Mouse (Mus musculus) liver, embryonic 15.5 days (tissue): Measurements from ENCODE around the gene Krtap4-16. TPM values are rescaled to one million over a fixed set of nuclear protein-coding genes. Genes with fewer than 3 reads are reported as not detected.
"Not testable (repeated sequence)": the region's sequence is repeated elsewhere in the genome, so short reads cannot be mapped to it uniquely, and the experiment has no call there.

Experiments used
- ATAC-seq: fragments of 200-750 bp; cut with Nextera tagmentation; 2 replicates; pipeline ENCODE4 v1.8.0; 2017; ENCODE audit warnings: moderate number of reproducible peaks, mild to moderate bottlenecking, moderate library complexity; ENCODE audit not compliant: insufficient read depth
- H3K27ac ChIP-seq: fragments of 300-500 bp; sonication (generic); replicated peaks from 2 replicates; pipeline ENCODE4 v1.5.1; 2015; ENCODE audit warnings: mild to moderate bottlenecking, inconsistent platforms
- H3K27me3 ChIP-seq: fragments of 300-500 bp; sonication (generic); 2 replicates; pipeline ENCODE4 v1.6.1; 2015; ENCODE audit warnings: mild to moderate bottlenecking, inconsistent platforms
- H3K36me3 ChIP-seq: fragments of 300-500 bp; sonication (generic); replicated peaks from 2 replicates; pipeline ENCODE4 v1.6.1; 2015; ENCODE audit warnings: moderate library complexity, mild to moderate bottlenecking, inconsistent platforms
- H3K4me1 ChIP-seq: fragments of 300-500 bp; sonication (generic); replicated peaks from 2 replicates; pipeline ENCODE4 v1.6.1; 2015; ENCODE audit warnings: inconsistent platforms
- H3K4me2 ChIP-seq: fragments of 300-500 bp; sonication (generic); 2 replicates; pipeline ENCODE4 v1.6.1; 2015; ENCODE audit warnings: moderate library complexity, mild to moderate bottlenecking, inconsistent platforms
- H3K4me3 ChIP-seq: fragments of 300-500 bp; sonication (generic); replicated peaks from 2 replicates; pipeline ENCODE4 v1.5.1; 2015; ENCODE audit warnings: mild to moderate bottlenecking, inconsistent platforms
- H3K9ac ChIP-seq: fragments of 300-500 bp; sonication (generic); 2 replicates; pipeline ENCODE4 v1.6.1; 2015; ENCODE audit warnings: moderate library complexity, mild to moderate bottlenecking, inconsistent platforms
- H3K9me3 ChIP-seq: fragments of 300-500 bp; sonication (generic); replicated peaks from 2 replicates; pipeline ENCODE4 v1.6.1; 2016; ENCODE audit warnings: inconsistent platforms
- WGBS: fragments of 180-500 bp; shearing (Covaris S2); methylation state at CpG from one replicate; pipeline ENCODE4 v1.1.7; 2015; ENCODE audit warnings: mixed read lengths; ENCODE audit not compliant: insufficient replicate concordance; 5-methylcytosine and 5-hydroxymethylcytosine counted together
- polyA plus RNA-seq: library from polyadenylated mRNA; unstranded; fragments of >200 nt; fragmentation: Nextera tagmentation; extraction: Ambion mirVana; gene quantifications from 2 replicates; pipeline ENCODE4 v1.2.1, GENCODE M21; 2015

Krtap4-16 gene
- polyA plus RNA-seq, 1 experiment from 2014 or later = not detected

DNA sequence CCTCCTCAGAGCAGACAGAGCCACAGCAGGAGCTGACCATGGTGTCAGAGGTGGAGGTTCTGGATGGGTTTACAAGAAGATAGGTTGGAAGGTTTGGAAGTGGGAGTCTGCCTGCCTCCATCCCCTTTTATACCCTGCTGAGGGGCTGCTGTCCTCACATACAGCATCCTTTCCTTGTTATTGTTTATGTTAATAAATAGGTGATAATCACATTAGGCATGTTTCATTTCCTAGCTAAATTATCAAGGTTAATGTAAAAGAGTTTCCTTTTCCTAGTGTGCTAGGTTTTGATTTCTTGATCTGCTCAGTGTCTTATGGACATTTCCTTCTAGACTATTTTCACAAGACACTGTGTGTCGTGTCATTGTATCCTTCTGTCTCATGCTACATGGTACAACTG is 47.1 kb downstream of the Krtap4-16 start, which contains the start of gene Gm11554:
Gene Gm11554, minus strand, starts transcription at position 101 of the 400 bp plus-strand sequence.
- H3K9ac ChIP-seq, H3K9me3 ChIP-seq, ATAC-seq, H3K27me3 ChIP-seq, H3K27ac ChIP-seq, H3K4me3 ChIP-seq, H3K36me3 ChIP-seq, H3K4me2 ChIP-seq, H3K4me1 ChIP-seq: not testable (repeated sequence)
- no CpG with 5 or more reads among the region's 1 CpGs for WGBS

Other genes starting within 250 kb of the Krtap4-16 start
- gene Gm11938, start 248.3 kb downstream of the Krtap4-16 start, polyA plus RNA-seq = not detected in 2 replicates
- not detected in 2 replicates for gene Gm11937, start 241.4 kb downstream of the Krtap4-16 start, polyA plus RNA-seq
- not detected in 2 replicates for gene Krtap2-4, start 236.8 kb downstream of the Krtap4-16 start, polyA plus RNA-seq
- not detected in 2 replicates for gene Gm11562, start 231.2 kb downstream of the Krtap4-16 start, polyA plus RNA-seq
- not detected in 2 replicates for gene Krtap4-1, start 223.4 kb downstream of the Krtap4-16 start, polyA plus RNA-seq
- not detected in 2 replicates for gene Krtap4-2, start 216.5 kb downstream of the Krtap4-16 start, polyA plus RNA-seq
- gene Krtap4-7, start 207.5 kb downstream of the Krtap4-16 start, polyA plus RNA-seq = not detected in 2 replicates
- not detected in 2 replicates for gene Gm11555, start 201.4 kb downstream of the Krtap4-16 start, polyA plus RNA-seq
- not detected in 2 replicates for gene Gm11563, start 192.6 kb downstream of the Krtap4-16 start, polyA plus RNA-seq
- not detected in 2 replicates for gene Krtap4-6, start 185.6 kb downstream of the Krtap4-16 start, polyA plus RNA-seq
- not detected in 2 replicates for gene Gm14190, start 160.9 kb downstream of the Krtap4-16 start, polyA plus RNA-seq
- not detected in 2 replicates for gene Gm14180, start 117.3 kb downstream of the Krtap4-16 start, polyA plus RNA-seq
- gene Gm11595, start 78.7 kb downstream of the Krtap4-16 start, polyA plus RNA-seq = not detected in 2 replicates
- not detected in 2 replicates for gene Krtap4-8, start 70.9 kb downstream of the Krtap4-16 start, polyA plus RNA-seq
- gene Krtap4-9, start 66.4 kb downstream of the Krtap4-16 start, polyA plus RNA-seq = not detected in 2 replicates
- gene Gm11596, start 58.1 kb downstream of the Krtap4-16 start, polyA plus RNA-seq = not detected in 2 replicates
- not detected in 2 replicates for gene Gm11569, start 52.7 kb downstream of the Krtap4-16 start, polyA plus RNA-seq
- not detected in 2 replicates for gene Gm11554, start 47.2 kb downstream of the Krtap4-16 start, polyA plus RNA-seq
- gene Krtap4-13, start 41.7 kb downstream of the Krtap4-16 start, polyA plus RNA-seq = not detected in 2 replicates
- gene Gm11564, start 35.9 kb downstream of the Krtap4-16 start, polyA plus RNA-seq = not detected in 2 replicates
- not detected in 2 replicates for gene 2300003K06Rik, start 13.5 kb downstream of the Krtap4-16 start, polyA plus RNA-seq
- not detected in 2 replicates for gene Gm11568, start 6.3 kb upstream of the Krtap4-16 start, polyA plus RNA-seq
- not detected in 2 replicates for gene Gm11559, start 12.9 kb upstream of the Krtap4-16 start, polyA plus RNA-seq
- not detected in 2 replicates for gene Krtap9-1, start 21.8 kb upstream of the Krtap4-16 start, polyA plus RNA-seq
- not detected in 2 replicates for gene Gm11567, start 27.6 kb upstream of the Krtap4-16 start, polyA plus RNA-seq
- gene Krtap31-1, start 56.3 kb upstream of the Krtap4-16 start, polyA plus RNA-seq = not detected in 2 replicates
- not detected in 2 replicates for gene Gm11565, start 63.1 kb upstream of the Krtap4-16 start, polyA plus RNA-seq
- not detected in 2 replicates for gene Krtap31-2, start 84.7 kb upstream of the Krtap4-16 start, polyA plus RNA-seq
- not detected in 2 replicates for gene Krtap9-5, start 96.9 kb upstream of the Krtap4-16 start, polyA plus RNA-seq
- not detected in 2 replicates for gene Krtap29-1, start 127.4 kb upstream of the Krtap4-16 start, polyA plus RNA-seq
- gene Krtap16-1, start 135.0 kb upstream of the Krtap4-16 start, polyA plus RNA-seq = not detected in 2 replicates
- not detected in 2 replicates for gene Krtap17-1, start 142.4 kb upstream of the Krtap4-16 start, polyA plus RNA-seq
- not detected in 2 replicates for gene Krt33a, start 164.6 kb upstream of the Krtap4-16 start, polyA plus RNA-seq
- gene Krt33b, start 178.3 kb upstream of the Krtap4-16 start, polyA plus RNA-seq = not detected in 2 replicates
- gene Krt34, start 189.9 kb upstream of the Krtap4-16 start, polyA plus RNA-seq = not detected in 2 replicates
- gene Krt31, start 198.9 kb upstream of the Krtap4-16 start, polyA plus RNA-seq = not detected in 2 replicates
- gene Krt32, start 236.6 kb upstream of the Krtap4-16 start, polyA plus RNA-seq = not detected in 2 replicates
- gene Krt35, start 244.6 kb upstream of the Krtap4-16 start, polyA plus RNA-seq = not detected in 2 replicates